Mouse (Mus musculus) naive thymus-derived CD4-positive, alpha-beta T cell, adult 5 months (primary cell): ENCODE measurements around the gene Skint2. TPM values are rescaled to one million over a fixed set of nuclear protein-coding genes. Genes with fewer than 3 reads are reported as not detected.

Experiments
- polyA plus RNA-seq: library from polyadenylated mRNA; unstranded; fragments of 100-300 nt; shearing (Covaris generic); gene quantifications from one replicate; pipeline ENCODE4 v1.2.1, GENCODE M21; 2017

The Skint2 gene
- polyA plus RNA-seq = not detected

GRCm38 (mm10) chr4:112556894-112557293 lies at the start of gene Skint2:
Gene Skint2, plus strand, starts transcription at chr4:112557194.

Other genes with a start within 250 kb of the Skint2 start
- not detected for gene Skint9, start 123.2 kb upstream of the Skint2 start, polyA plus RNA-seq
- not detected for gene Skint10, start 217.7 kb downstream of the Skint2 start, polyA plus RNA-seq